Mouse (Mus musculus): ENCODE measurements around the gene Crmp1.

DNA sequence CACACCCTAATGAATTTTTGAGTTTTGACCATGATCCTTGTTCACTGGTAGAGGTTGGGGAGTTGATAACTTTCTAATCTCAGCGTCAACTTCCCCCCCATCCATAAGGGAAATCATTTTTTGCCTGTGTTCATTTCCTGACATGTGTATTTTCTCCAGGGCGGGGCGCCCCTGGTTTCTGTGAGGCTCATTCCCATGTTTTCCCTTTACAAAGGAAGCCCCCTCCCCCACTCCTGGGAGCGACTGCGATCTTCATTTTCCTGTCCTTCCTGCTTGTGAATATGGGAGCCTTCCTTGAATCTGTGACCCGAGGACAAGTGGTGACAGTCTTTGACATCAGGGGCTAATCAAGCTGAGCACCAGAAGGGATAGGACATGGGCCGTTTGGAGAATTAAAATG is 15.1 kb downstream of the Crmp1 start:
- no peak for TF ChIP-seq CTCF (IDR thresholded peaks at IDR 0.05; ENCODE audit: extremely low read depth, insufficient read length, insufficient replicate concordance, low read depth, low read length)
- no peak for TF ChIP-seq POLR2A (IDR thresholded peaks at IDR 0.05; ENCODE audit: low read depth, low read length)
